Mouse (Mus musculus): ENCODE data around the gene Klf2.

Gene Klf2

DNA sequence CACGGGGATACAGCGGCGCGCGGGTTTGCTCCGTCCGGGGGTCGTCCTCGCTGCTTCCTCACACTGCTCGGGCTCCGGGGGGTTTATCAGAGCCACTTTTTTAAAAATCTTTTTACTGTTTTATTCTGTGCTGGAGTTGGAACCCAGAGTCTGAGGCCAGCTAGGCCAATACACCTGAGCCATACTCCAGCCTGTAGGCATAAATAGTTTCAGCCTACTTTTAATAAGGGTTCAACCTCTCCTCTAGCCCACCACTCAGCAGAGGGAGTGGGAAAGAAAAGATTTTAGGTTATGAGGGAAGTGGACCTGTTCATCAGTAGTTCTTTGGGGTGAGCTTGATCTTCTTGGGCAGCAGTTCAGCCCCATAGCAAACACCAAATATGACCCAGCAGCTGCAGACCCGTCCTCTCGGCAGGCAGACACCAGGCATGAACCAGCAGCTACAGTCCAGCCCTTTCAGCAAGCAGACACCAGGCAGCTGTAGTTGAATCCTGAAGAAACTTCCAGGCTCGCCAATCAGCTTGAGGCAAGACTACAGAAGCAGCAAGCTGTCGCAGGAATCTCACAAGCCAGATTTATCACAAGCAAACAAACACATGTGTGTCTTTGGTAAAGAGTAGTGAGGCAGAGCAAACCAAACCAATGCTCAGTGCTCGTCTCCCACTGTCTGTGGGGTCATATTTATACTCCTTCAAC lies 13.5 kb upstream of the Klf2 start, which contains the start of gene Gm10282:
TSS of gene Gm10282 (minus strand) at position 51 of the 696 bp plus-strand sequence.
- DNase-seq (ENCODE audit: low spot score in 2 of 2) = no peak

- DNase-seq (ENCODE audit: low spot score in 2 of 2) = no peak
Measured at GRCm38 (mm10) chr8:72306913-72307312, 11.9 kb upstream of the Klf2 start.

DNA sequence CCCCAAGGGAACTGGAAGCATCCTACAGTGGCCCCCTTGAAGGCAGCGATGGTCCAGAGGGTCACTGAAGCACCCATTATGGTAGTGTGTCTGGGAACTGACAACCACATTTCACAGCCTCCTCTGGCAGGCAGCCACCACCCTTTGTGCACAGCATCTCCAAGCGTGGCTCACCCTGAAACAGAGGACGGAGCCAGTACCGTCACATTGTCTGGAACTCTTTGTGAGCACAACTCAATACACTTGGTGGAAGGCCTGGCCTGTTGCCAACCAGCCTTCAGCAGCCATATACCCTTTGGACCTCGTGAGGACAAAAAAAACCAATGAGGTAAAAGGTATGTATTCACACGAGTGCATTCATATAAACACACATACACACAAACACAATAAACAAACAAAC lies 10.6 kb upstream of the Klf2 start:
- no peak for DNase-seq (ENCODE audit: low spot score in 2 of 2)

GRCm38 (mm10) chr8:72310849-72311506 lies 7.9 kb upstream of the Klf2 start:
- peak; percentile 63 to 84 for DNase-seq (ENCODE audit: low spot score in 2 of 2)

DNA sequence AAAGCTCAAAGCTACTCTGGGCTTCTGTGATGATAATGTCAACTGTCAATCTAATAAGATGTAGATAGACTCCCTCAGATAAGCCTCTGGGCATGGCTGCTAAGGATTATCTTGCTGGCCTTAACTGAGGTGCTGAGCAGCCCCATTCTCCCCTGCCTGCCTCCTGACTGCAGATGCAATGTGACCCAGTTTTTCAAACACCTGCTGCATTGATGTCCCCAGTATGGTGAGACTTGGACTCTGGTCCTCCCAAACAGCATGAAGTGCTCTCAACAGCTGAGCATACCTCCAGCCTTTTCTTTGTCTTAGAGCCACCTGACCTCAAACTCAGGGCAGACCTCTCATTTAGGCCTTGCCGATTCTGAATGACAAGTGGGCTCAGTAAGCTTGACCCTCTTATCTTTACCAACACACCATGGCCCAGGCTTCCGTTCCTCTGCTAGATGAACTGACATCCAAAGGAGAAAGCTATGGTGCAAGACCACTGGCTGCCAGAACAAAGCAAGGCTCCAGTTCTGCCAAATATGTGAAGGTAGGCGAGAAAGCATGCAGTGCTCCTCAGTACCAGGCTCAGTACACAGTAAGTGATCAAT lies 5.8 kb upstream of the Klf2 start:
- no peak for DNase-seq (ENCODE audit: low spot score in 2 of 2)

DNA sequence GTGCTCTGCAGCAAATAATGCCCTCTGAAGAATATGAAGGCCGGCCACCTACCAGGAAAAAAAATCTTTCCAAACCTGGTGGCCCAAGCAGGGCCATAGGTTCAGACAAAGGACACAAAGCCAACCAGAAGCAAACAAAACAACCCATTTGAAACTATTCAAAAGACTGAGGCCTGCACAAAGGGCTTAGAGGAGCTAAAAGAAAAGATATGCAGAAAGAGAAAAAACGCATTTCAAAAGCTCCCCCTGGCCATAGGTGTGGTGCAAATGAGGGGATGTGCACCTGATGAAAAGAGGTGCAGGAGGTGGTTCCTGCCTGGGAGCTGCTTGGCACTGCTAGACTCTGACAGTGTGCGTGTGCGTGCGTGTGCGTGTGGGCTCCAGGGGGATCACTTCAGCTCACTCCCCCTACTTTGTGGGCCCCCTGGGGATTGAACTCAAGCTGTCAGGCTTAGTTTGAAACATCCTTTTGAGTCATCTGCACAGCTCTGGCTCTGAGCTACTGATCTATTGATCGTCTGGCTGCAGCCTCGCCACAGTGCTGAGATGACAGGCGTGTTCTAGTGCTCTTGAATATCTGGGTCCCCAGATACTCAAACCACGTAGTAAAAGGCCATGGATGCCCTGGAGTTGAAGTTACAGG lies 2.7 kb upstream of the Klf2 start:
- no peak for DNase-seq (ENCODE audit: low spot score in 2 of 2)

DNA sequence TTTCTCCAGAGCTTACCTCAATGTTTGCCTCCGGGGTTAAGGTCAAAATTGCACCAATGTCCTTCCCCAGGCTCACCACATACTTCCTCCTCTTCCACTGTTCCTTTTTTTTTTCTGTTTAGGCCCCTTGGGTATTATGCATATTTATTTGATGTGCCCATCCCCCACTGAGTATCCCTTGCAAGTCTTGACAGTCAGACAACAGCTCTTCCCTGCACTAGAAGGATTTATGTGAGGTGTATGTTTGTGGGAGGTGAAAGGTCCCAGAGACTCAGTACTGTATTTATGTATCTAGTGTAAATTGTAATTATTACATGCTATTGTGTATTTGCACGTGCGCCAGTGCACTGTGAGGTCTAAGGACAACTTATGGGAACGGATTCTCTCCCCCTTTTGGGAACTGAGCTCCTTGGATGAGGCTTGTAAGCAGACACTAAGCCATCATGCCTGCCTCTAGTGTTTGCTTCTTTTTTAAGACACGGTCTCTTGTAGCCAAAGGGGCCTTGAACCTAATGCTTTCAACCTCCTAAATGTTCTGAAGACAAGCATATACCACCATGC lies 1.0 kb upstream of the Klf2 start:
- DNase-seq (ENCODE audit: low spot score in 2 of 2) = no peak

DNA sequence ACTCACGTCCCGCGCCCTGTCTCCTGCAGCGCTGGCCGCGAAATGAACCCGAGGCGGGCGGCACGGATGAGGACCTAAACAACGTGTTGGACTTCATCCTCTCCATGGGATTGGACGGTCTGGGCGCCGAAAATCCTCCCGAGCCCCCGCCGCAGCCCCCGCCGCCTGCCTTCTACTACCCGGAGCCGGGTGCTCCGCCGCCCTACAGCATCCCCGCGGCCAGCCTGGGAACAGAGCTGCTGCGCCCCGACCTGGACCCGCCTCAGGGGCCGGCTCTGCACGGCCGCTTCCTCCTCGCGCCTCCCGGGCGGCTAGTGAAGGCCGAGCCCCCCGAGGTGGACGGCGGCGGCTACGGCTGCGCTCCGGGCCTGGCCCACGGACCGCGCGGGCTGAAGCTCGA lies 564 bp downstream of the Klf2 start:
- no peak for DNase-seq (ENCODE audit: low spot score in 2 of 2)

GRCm38 (mm10) chr8:72319921-72320802 lies 1.3 kb downstream of the Klf2 start:
- DNase-seq (ENCODE audit: low spot score in 2 of 2) = no peak

GRCm38 (mm10) chr8:72320803-72321583 lies 2.2 kb downstream of the Klf2 start:
- no peak for DNase-seq (ENCODE audit: low spot score in 2 of 2)

- DNase-seq (ENCODE audit: low spot score in 2 of 2) = no peak
Measured at GRCm38 (mm10) chr8:72321635-72322441, 3.0 kb downstream of the Klf2 start.

GRCm38 (mm10) chr8:72322471-72322889 lies 3.6 kb downstream of the Klf2 start:
- DNase-seq (ENCODE audit: low spot score in 2 of 2) = no peak

- DNase-seq (ENCODE audit: low spot score in 2 of 2) = no peak
Measured at GRCm38 (mm10) chr8:72323131-72323725, 4.4 kb downstream of the Klf2 start.

GRCm38 (mm10) chr8:72324036-72324706 lies 5.3 kb downstream of the Klf2 start:
- DNase-seq (ENCODE audit: low spot score in 2 of 2) = no peak

- no peak for DNase-seq (ENCODE audit: low spot score in 2 of 2)
Measured at GRCm38 (mm10) chr8:72324708-72325107, 5.9 kb downstream of the Klf2 start.

DNA sequence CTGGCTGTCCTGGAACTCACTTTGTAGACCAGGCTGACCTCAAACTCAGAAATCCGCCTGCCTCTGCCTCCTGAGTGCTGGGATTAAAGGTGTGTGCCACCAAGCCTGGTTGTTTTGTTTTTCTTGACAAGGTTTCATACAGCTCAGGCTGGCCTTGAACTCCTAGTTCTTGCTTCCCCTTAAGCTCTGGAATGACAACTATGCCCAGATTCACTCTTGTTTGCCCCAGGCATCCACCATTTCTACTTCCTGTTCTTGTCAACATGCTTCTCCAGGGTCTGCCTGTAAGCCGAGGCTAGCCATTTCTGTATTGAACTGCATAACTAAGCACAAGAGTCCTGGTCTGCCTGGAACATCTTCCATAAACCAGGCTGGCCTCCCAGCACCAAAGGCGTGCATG lies 10.3 kb downstream of the Klf2 start:
- DNase-seq (ENCODE audit: low spot score in 2 of 2) = no peak

DNA sequence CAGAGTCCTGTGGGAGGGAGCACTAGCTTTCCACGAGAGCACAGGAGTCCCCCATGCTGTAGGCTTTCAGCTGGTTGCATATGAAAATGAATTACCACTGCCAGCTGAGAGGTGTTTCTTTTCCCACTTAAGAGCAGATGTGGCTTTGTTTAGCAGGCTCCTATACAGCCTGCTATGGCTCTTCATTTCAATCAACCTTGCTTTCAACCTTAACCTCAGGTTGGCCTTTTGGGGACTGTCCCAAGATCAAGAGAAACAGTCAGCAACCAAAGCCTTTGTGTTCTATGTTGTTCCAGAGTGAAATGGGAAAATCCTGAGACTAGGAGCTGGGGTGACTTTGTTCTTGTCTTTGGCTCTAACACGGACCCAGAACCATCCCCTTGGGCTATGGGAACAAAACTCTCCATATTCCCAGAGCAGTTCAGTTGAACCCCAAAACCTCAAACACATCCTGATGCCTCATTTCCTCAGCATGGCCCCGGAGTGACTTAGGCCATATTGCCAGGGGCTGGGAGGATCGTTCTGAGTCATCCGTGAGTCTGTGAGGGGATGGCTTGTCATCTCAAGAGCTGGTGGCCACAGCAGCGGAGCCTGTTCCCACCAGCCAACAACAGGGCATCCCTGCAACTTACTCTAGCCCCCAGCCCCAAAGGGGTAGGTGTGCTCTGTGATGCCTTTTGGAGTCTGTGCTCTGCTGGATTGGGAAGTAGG lies 12.1 kb downstream of the Klf2 start:
- no peak for DNase-seq (ENCODE audit: low spot score in 2 of 2)

- DNase-seq (ENCODE audit: low spot score in 2 of 2) = no peak
Measured at GRCm38 (mm10) chr8:72331631-72332030, 12.8 kb downstream of the Klf2 start.
